Comparison of ENCODE assay signal across 18 mouse cellular contexts in the genomic region with DNA sequence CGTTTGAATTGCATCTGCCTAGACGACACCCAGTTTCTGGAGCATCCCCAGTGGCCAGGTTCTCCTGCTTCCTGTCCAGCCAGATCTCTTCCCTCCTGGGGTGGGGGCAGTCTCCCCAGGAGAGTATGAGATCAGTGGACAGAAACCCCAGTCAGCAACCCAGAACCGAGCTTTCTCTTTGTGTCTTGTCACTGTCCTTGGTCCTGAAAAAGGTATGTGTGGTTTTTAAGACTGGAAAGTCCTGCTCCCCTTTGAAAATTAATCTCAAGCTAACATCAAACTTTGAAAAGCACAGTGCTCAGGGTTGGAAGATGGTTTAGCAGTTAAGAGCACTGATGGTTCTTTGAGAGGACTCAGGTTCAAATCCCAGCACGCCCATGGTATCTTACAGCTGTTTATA. TPM values are rescaled to one million over a fixed set of nuclear protein-coding genes. Genes with fewer than 3 reads are reported as not detected.
DNase-seq lines count a peak whose midpoint lies in the region; ATAC-seq and TF ChIP-seq lines count a peak whose summit lies in the region.
"Had no signal": no experiment of that assay in that cellular context is flagged by ENCODE, and none has a peak within 500 bp of the region (broad histone marks: within the 10 kb centered on the region; RNA-seq: fewer than 3 reads in every experiment).

No protein-coding gene starts in this region.

- H3K79me2 ChIP-seq in CH12.LX (replicated peaks; ENCODE audit: control insufficient read depth, extremely low read depth, insufficient read depth, poor library complexity, severe bottlenecking), result no peaks in the 10 kb centered on the region

- WGBS in limb, embryonic 10.5 days, result 50% methylated on average over 4 of the region's 4 CpGs

- H3K4me3 ChIP-seq in CH12.LX (replicated peaks in 1 of 3; ENCODE audit: low read depth in 2 of 3, low read length in 2 of 3, poor library complexity in 1 of 3), result no peak overlapping the region
- no peak overlapping the region for H3K4me3 ChIP-seq in limb, embryonic 10.5 days
- H3K4me3 ChIP-seq: forebrain, embryonic 10.5 days; heart, embryonic 10.5 days; hindbrain, embryonic 10.5 days; megakaryocyte, embryonic 14.5 days; myocyte had no signal

- no peaks in the 10 kb centered on the region for H3K9me3 ChIP-seq in CH12.LX (replicated peaks; ENCODE audit: low read length)
- H3K9me3 ChIP-seq in limb, embryonic 10.5 days (replicated peaks), result no peaks in the 10 kb centered on the region
- H3K9me3 ChIP-seq: forebrain, embryonic 10.5 days; heart, embryonic 10.5 days; hindbrain, embryonic 10.5 days; megakaryocyte, embryonic 14.5 days had no signal

- ATAC-seq in CD4-positive, CD25-positive, alpha-beta regulatory T cell, adult 4 months, result no peak
- ATAC-seq: liver, postnatal 0 days; Patski had no signal

- peak; percentile 30 for DNase-seq in CD4-positive, CD25-positive, alpha-beta regulatory T cell, adult 2 months (ENCODE audit: low read depth, low spot score)
- peak; percentile 29 for DNase-seq in CH12.LX (ENCODE audit: extremely low read depth)
- peak; percentile 70 for DNase-seq in embryo, embryonic 10 days (ENCODE audit: low spot score)
- peak; percentile 31 for DNase-seq in limb, embryonic 10.5 days (ENCODE audit: low spot score)
- no peak for DNase-seq in left cerebral cortex, adult 8-10 months (ENCODE audit: low spot score in 2 of 2)
- DNase-seq in frontal cortex, postnatal 36 days (ENCODE audit: low spot score in 2 of 2), result no peak
- no peak for DNase-seq in B cell, adult 2 months
- DNase-seq: adrenal gland, postnatal 14 days; left cerebral cortex, postnatal 4 days; liver, postnatal 0 days had no signal

- dilution Hi-C loops in CH12.LX (cut with MboI; ENCODE audit: extremely low pct_ligation_motif_present, extremely low pct_unique_long_range_greater_than_20kb, low sequenced_read_pairs), result no loop called here

- no peak for TF ChIP-seq CTCF in CH12.LX (conservative IDR thresholded peaks at IDR 0.05 in 1 of 2, IDR thresholded peaks at IDR 0.05 in 1 of 2; ENCODE audit: low read depth in 2 of 2, low read length in 2 of 2)

- in situ Hi-C loops in CH12.LX (cut with MboI; ENCODE audit: low pct_ligation_motif_present, low pct_unique_long_range_greater_than_20kb, low sequenced_read_pairs), result no loop called here

- no peaks in the 10 kb centered on the region for H3K36me3 ChIP-seq in CH12.LX (replicated peaks in 1 of 2; ENCODE audit: control insufficient read depth in 1 of 2, insufficient read depth in 1 of 2, low read length in 1 of 2)
- no peaks in the 10 kb centered on the region for H3K36me3 ChIP-seq in limb, embryonic 10.5 days
- H3K36me3 ChIP-seq: forebrain, embryonic 10.5 days; heart, embryonic 10.5 days; hindbrain, embryonic 10.5 days had no signal

- TF ChIP-seq RAD21 in CH12.LX (IDR thresholded peaks at IDR 0.05; ENCODE audit: low read depth, low read length), result no peak

- no peak for TF ChIP-seq POLR2A in CH12.LX (IDR thresholded peaks at IDR 0.05; ENCODE audit: low read depth, low read length)

- TF ChIP-seq EP300 in CH12.LX (IDR thresholded peaks at IDR 0.05; ENCODE audit: low read length), result no peak

- no peak overlapping the region for H3K4me2 ChIP-seq in CH12.LX (ENCODE audit: insufficient read depth, low read depth, poor library complexity, severe bottlenecking)

- no peak overlapping the region for H3K9ac ChIP-seq in CH12.LX (ENCODE audit: insufficient read depth, low read depth)
- H3K9ac ChIP-seq: liver, postnatal 0 days had no signal

- no peak overlapping the region for H3K27ac ChIP-seq in CH12.LX (ENCODE audit: insufficient read depth, low read depth)
- no peak overlapping the region for H3K27ac ChIP-seq in limb, embryonic 10.5 days
- H3K27ac ChIP-seq: forebrain, embryonic 10.5 days; heart, embryonic 10.5 days; hindbrain, embryonic 10.5 days had no signal

- peaks cover 51% of the 10 kb centered on the region for H3K27me3 ChIP-seq in CH12.LX (replicated peaks)
- no peaks in the 10 kb centered on the region for H3K27me3 ChIP-seq in limb, embryonic 10.5 days (ENCODE audit: low read depth, poor library complexity, severe bottlenecking)

- H3K4me1 ChIP-seq in CH12.LX (ENCODE audit: control insufficient read depth in 1 of 2, insufficient read depth in 2 of 2), result no peaks in the 10 kb centered on the region
- no peaks in the 10 kb centered on the region for H3K4me1 ChIP-seq in limb, embryonic 10.5 days
- H3K4me1 ChIP-seq: forebrain, embryonic 10.5 days; heart, embryonic 10.5 days; hindbrain, embryonic 10.5 days; megakaryocyte, embryonic 14.5 days had no signal

TF ChIP-seq in CH12.LX, 34 proteins besides CTCF, POLR2A, EP300 and RAD21:
- TF ChIP-seq SMC3 (IDR thresholded peaks at IDR 0.05; ENCODE audit: low read depth, low read length), result no peak
- TF ChIP-seq RCOR1 (conservative IDR thresholded peaks at IDR 0.05; ENCODE audit: low read depth, low read length), result no peak
- TF ChIP-seq KAT2A (IDR thresholded peaks at IDR 0.05; ENCODE audit: insufficient replicate concordance, low read length), result no peak
- TF ChIP-seq ELF1 (IDR thresholded peaks at IDR 0.05; ENCODE audit: low read depth, low read length), result no peak
- TF ChIP-seq SIN3A (IDR thresholded peaks at IDR 0.05; ENCODE audit: low read length), result no peak
- TF ChIP-seq HCFC1 (IDR thresholded peaks at IDR 0.05; ENCODE audit: low read depth, low read length), result no peak
- TF ChIP-seq USF1 (IDR thresholded peaks at IDR 0.05; ENCODE audit: low read depth, low read length), result no peak
- no peak for TF ChIP-seq E2F4 (IDR thresholded peaks at IDR 0.05; ENCODE audit: insufficient replicate concordance, low read depth, low read length)
- no peak for TF ChIP-seq TBP (conservative IDR thresholded peaks at IDR 0.05; ENCODE audit: low read depth, low read length)
- no peak for TF ChIP-seq MYC (IDR thresholded peaks at IDR 0.05; ENCODE audit: low read depth, low read length)
- TF ChIP-seq CHD1 (IDR thresholded peaks at IDR 0.05; ENCODE audit: low read depth, low read length), result no peak
- TF ChIP-seq MAZ (IDR thresholded peaks at IDR 0.05; ENCODE audit: low read depth, low read length), result no peak
- no peak for TF ChIP-seq ZKSCAN1 (IDR thresholded peaks at IDR 0.05; ENCODE audit: borderline replicate concordance, low read depth, low read length)
- no peak for TF ChIP-seq ZC3H11A (IDR thresholded peaks at IDR 0.05; ENCODE audit: low read depth, low read length)
- no peak for TF ChIP-seq NELFE (IDR thresholded peaks at IDR 0.05; ENCODE audit: low read depth, low read length)
- TF ChIP-seq ZNF384 (IDR thresholded peaks at IDR 0.05; ENCODE audit: low read depth, low read length), result no peak

RNA-seq across cellular contexts. Expression of a gene that starts 46.7 kb away (rescaled TPM):
- polyA plus RNA-seq in CD4-positive, CD25-positive, alpha-beta regulatory T cell, adult 4 months (2017; shearing (Covaris generic)), result 1 to 10 TPM; 2.4 to 4.2 TPM
- total RNA-seq in CH12.LX (2012; rRNA removed), result not detected in 2 replicates
- total RNA-seq in CH12.LX (2014; rRNA removed), result not detected in 2 replicates
- polyA plus RNA-seq in CH12.LX (2012; ENCODE audit: insufficient read length, low read depth), result not detected in 2 replicates
- not detected in 2 replicates for polyA plus RNA-seq in limb, embryonic 10.5 days (2016; fragmentation: Nextera tagmentation; extraction: Ambion mirVana)
- total RNA-seq in left cerebral cortex, adult 8-10 months (2022), result 10 to 100 TPM; 34.8 to 40.7 (median 36.0) TPM
- polyA plus RNA-seq: forebrain, embryonic 10.5 days; heart, embryonic 10.5 days; kidney, embryonic 16.5 days; liver, postnatal 0 days; myocyte; Patski had no signal

Comparison
In these comparisons a context has a peak if more than half of its experiments do, and no peak if none do; other contexts are left out.
1. DNase-seq: peak in CD4-positive, CD25-positive, alpha-beta regulatory T cell, adult 2 months (single experiment), CH12.LX (single experiment), embryo, embryonic 10 days (single experiment) and limb, embryonic 10.5 days (single experiment); none in left cerebral cortex, adult 8-10 months (0 of 2), frontal cortex, postnatal 36 days (0 of 2) and B cell, adult 2 months (0 of 2).